8 mouse cellular contexts compared by ENCODE assay signal in the genomic region with DNA sequence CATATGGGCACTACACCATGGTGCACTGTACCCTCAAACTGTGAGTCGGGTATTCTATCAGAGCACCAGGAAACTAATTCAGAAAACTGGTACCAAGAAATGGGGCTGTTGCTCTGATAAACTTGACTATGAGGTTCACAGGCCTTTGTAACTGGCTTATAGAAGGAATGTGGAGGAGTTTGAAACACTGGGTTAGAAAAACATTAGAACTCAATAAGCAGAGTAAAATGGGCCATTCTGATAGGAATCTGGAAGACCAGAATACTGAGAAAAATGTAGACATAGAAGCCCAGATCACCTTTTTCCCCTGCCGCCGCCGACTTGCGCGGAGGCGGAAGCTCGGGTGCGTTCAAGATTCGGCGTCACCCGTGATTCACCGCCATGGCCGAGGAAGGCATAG. TPM values are rescaled to one million over a fixed set of nuclear protein-coding genes. Genes with fewer than 3 reads are reported as not detected.
DNase-seq lines count a peak whose midpoint lies in the region; ATAC-seq lines count a peak whose summit lies in the region.

TSS of gene Rps12-ps3 (plus strand) at position 301 of the 400 bp plus-strand sequence.

- ATAC-seq in erythroblast, adult 5-6 weeks (replicated peaks; ENCODE audit: low FRiP score, poor library complexity, severe bottlenecking) = no peak
- ATAC-seq in stomach, embryonic 15.5 days (ENCODE audit: insufficient read depth, low FRiP score, low read depth) = no peak

- no peak within 1 kb of the TSS for H3K27ac ChIP-seq in stomach, embryonic 15.5 days

- no peaks in the 10 kb centered on the region for H3K27me3 ChIP-seq in stomach, embryonic 15.5 days (replicated peaks)

- no peaks in the 10 kb centered on the region for H3K9me3 ChIP-seq in stomach, embryonic 15.5 days

- no peak within 1 kb of the TSS for H3K4me2 ChIP-seq in stomach, embryonic 15.5 days

- 97% methylated on average over 14 of the region's 14 CpGs for WGBS in stomach, embryonic 15.5 days

- no peaks in the 10 kb centered on the region for H3K36me3 ChIP-seq in stomach, embryonic 15.5 days

- no peak for DNase-seq in layer of hippocampus, adult 8-10 months (ENCODE audit: low spot score in 2 of 2)
- DNase-seq in layer of hippocampus, adult 11-12 months (ENCODE audit: low spot score) = no peak
- DNase-seq in adrenal gland, adult 2 months = no peak
- no peak for DNase-seq in layer of hippocampus, postnatal 25 days (ENCODE audit: extremely low spot score in 1 of 2, low spot score in 1 of 2)
- no peak for DNase-seq in spleen, postnatal 4 days (ENCODE audit: low spot score in 2 of 2)
- DNase-seq in right cerebral cortex, postnatal 25 days = no peak

- no peak within 1 kb of the TSS for H3K4me3 ChIP-seq in stomach, embryonic 15.5 days (replicated peaks)

- no peak within 1 kb of the TSS for H3K9ac ChIP-seq in stomach, embryonic 15.5 days

- no peaks in the 10 kb centered on the region for H3K4me1 ChIP-seq in stomach, embryonic 15.5 days

RNA-seq across cellular contexts. Expression of gene Rps12-ps3, which starts in this region (rescaled TPM):
- 100 to 1,000 TPM; 166 to 376 (median 279) TPM for total RNA-seq in layer of hippocampus, adult 8-10 months (2022)
- total RNA-seq in adrenal gland, adult 2 months (2021) = 100 to 1,000 TPM; 445 to 681 TPM
- 1,063 and 1,394 TPM in 2 replicates for polyA plus RNA-seq in adrenal gland, adult 2 months (2012; rRNA removed)
- total RNA-seq in erythroblast, adult 5-6 weeks (2015; ENCODE audit: low replicate concordance) = 144 and 176 TPM in 2 replicates
- 58.3 and 69.0 TPM in 2 replicates for total RNA-seq in erythroblast, adult 5-6 weeks (2017; ENCODE audit: low replicate concordance)
- 100 to 1,000 TPM; 242 to 276 TPM for total RNA-seq in layer of hippocampus, postnatal 25 days (2021)
- polyA plus RNA-seq in stomach, embryonic 15.5 days (2015; fragmentation: Nextera tagmentation; extraction: Ambion mirVana) = 22.8 and 65.7 TPM in 2 replicates

Comparison
In these comparisons a context has a peak if more than half of its experiments do, and no peak if none do; other contexts are left out.
1. RNA of gene Rps12-ps3 (polyA plus RNA-seq): 1,063 to 1,394 TPM in adrenal gland, adult 2 months; 22.8 to 65.7 TPM in stomach, embryonic 15.5 days; every median in the first group is over 10 times any median in the second.